Mouse (Mus musculus): ENCODE measurements around the gene Urgcp.
A peak's percentile ranks its signal among the peaks of the same experiment; 100 is the strongest.

Gene Urgcp

GRCm38 (mm10) chr11:5785732-5786131 is 23.6 kb upstream of the Urgcp start:
- DNase-seq (ENCODE audit: low read depth, low spot score), result no peak

GRCm38 (mm10) chr11:5782199-5782944 is 20.2 kb upstream of the Urgcp start:
- no peak for DNase-seq (ENCODE audit: low read depth, low spot score)

DNA sequence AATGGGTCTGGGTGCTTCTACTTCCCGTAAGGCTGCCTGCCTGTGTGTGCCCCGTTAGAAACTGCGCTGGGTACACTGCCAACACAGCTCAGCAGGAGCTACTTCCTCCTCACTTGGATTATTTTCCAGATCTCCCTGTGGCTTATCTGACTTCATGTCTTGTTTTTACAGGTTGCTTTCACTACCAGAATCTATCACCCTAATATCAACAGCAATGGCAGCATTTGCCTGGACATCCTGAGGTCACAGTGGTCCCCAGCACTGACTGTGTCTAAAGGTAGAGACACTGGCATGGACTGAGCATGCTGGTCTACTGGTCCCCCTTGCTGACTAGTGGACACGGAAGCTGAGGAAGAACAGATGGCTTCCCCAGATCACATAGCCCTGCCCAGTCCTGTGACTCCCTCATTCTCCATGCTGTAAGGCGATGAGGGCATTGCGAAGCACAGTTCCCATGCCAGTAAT is 17.9 kb upstream of the Urgcp start:
- DNase-seq (ENCODE audit: low read depth, low spot score), result no peak

DNA sequence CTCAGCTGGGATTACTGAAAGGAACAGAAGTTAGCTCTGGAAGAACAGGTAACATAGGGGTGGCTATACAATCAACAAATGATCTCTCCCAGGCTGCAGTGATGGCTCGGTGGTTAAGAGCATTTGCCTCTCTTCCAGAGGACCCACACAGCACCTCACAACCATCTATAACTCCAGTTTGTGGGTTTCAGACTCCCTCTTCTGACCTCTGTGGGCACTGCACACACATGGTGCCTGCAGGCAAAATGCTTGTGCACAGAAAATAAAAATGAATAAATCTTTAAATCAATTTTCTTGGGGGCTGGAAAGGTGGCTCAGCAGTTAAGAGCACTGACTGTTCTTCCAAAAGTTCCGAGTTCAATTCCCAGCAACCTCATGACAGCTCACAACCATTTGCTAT is 16.3 kb upstream of the Urgcp start:
- no peak for DNase-seq (ENCODE audit: low read depth, low spot score)

DNA sequence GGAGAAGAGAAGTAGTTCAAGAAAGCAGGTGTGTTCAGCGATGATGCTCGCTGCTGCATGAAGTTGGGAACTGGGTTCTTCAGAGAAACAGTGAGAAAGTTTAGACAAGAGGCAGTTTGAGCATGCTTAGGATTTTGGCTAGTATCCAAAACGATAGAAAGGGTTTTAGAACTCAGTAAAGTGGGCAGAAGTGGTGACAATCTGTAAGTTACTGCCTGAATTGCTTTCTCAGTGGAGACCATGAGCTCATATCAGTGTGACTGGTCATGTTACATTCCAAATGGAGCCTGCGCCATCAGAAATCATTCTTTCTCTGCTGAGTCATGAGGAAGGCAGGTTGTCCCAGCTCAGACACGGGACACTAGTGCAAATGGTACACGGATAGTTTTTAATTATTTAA is 3.8 kb upstream of the Urgcp start:
- DNase-seq (ENCODE audit: low read depth, low spot score), result no peak

GRCm38 (mm10) chr11:5762633-5762982 is 432 bp upstream of the Urgcp start:
- DNase-seq (ENCODE audit: low read depth, low spot score), result no peak

DNA sequence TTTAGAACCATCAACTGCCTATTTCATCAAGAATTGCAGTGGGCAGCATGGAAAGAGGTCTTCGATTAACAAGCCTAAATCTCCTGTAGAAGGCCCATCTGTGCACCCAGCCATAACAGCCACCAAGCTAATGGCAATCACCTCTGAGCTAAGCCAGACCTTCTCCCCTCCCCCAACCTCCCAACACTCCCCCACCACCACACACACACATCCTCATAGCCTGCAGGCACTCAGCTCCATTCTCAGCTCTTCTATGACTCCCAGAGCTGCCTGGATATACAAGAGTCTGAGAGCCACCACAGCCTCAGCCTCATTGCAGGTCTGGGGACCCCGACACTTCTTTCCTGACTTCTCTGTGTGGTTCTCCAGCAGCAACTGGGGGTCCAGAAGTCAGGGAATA is 8.4 kb downstream of the Urgcp start:
- DNase-seq (ENCODE audit: low read depth, low spot score), result no peak

DNA sequence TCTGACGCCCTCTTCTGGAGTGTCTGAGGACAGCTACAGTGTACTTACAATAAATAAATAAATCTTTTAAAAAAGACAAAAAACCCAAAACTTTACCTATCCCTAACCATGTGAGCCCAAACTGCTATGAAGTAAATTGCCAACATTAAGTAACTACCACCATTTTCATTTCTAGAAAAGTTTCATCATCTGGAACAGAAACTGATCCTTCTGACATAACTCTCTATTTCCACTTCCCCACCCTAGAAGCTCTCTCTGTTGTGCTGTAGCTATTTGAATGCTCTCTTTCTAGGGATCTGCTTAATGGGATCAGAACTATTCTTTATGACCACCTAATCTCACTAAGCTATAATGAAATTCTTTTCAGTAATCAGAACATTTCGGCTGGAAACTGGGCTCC is 17.2 kb downstream of the Urgcp start:
- DNase-seq (ENCODE audit: low read depth, low spot score), result no peak

GRCm38 (mm10) chr11:5742106-5742505 is 20.1 kb downstream of the Urgcp start:
- DNase-seq (ENCODE audit: low read depth, low spot score), result no peak

GRCm38 (mm10) chr11:5740965-5741627 is 21.1 kb downstream of the Urgcp start:
- DNase-seq (ENCODE audit: low read depth, low spot score), result peak; percentile 71

DNA sequence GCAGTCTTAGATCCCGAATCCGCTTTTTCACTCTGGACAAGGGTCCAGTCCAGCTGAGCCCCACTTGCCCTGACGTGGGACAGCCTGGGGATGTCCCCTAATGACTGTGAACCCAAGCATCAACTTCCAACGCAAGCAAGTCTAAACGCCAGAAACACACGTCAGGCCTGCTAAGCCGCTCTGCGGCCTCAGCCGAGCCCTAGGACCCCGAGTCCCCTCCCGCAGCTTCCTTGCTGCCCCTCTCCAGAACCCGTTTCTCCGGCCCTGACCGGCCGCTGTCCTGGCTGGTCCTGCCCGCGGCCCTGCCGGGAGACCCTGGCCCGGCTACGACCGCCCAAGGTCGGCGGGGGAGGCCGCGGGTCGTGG is 21.6 kb downstream of the Urgcp start:
- DNase-seq (ENCODE audit: low read depth, low spot score), result no peak

GRCm38 (mm10) chr11:5739846-5740245 is 22.3 kb downstream of the Urgcp start:
- no peak for DNase-seq (ENCODE audit: low read depth, low spot score)

DNA sequence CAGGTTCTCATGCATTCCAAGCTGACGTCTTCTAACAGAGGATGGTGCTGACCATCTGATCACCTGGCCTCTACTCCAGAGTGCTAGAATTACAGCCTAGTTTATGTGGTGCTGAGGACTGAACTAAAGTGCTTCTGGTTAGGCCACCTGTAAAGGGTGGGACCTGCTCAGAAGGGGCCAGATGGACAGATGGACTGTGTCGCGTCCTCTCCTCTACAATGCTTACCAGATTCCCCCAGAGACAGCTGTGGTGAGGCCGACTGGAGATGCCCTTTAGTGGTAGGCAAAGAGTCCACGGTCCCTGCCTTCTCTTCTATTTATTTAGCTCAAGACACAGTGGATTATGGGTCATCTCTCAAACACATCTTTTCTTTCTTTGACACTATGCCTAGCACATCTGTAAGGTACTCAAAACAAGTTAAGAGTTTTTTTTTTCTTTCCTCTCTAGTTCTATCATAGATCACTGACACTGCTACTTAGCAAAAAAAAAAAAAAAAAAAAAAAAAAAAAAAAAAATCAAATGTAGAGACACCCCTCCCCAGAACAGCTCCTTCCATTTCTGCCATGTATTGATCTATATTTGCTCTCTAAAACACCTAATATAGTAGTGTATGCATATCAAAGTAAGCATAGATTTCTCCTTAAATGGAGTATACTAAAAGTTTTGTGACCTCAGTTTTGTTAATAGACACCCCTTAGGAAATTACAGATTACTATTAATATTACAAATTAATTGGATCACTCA is 23.1 kb downstream of the Urgcp start:
- no peak for DNase-seq (ENCODE audit: low read depth, low spot score)

GRCm38 (mm10) chr11:5737137-5737536 is 25.0 kb downstream of the Urgcp start:
- no peak for DNase-seq (ENCODE audit: low read depth, low spot score)

DNA sequence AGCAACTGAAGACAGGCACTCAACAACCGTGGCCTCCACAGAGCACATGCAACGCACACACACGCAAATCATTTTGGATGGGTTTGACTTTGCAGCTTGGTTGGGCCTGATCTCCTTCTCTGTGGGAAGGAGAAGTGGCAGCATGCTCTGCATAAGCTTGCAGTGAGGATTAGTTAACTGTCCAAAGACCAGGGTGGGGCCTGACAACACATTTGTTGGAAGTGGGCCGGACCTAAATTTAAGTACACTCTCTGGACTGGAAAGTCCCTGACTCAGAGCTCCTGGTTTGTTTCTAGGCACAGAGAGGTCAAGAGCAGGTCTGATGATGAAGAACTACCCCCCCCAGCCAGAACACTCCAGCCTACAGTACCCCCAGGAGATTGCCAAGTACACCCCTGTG is 27.9 kb downstream of the Urgcp start:
- no peak for DNase-seq (ENCODE audit: low read depth, low spot score)

DNA sequence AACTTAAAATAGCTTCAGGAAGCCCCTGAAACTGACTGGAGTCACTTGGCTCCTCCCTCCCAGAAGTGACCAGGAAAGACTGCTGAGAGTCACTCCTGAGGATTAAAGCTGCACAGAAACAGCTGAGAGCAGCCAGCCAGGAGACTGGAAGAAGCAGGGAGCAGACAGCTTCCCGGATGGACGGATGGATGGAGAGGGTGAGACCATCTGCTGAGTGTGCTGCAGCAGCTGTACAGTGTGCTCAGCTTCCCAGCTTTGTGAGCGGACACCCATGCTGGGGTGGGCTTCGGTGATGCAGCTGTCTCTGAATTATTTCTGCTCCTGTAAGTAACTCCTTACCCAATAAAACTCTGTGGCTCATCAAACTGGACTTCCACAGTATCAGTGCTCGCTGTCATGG is 29.8 kb downstream of the Urgcp start:
- no peak for DNase-seq (ENCODE audit: low read depth, low spot score)

DNA sequence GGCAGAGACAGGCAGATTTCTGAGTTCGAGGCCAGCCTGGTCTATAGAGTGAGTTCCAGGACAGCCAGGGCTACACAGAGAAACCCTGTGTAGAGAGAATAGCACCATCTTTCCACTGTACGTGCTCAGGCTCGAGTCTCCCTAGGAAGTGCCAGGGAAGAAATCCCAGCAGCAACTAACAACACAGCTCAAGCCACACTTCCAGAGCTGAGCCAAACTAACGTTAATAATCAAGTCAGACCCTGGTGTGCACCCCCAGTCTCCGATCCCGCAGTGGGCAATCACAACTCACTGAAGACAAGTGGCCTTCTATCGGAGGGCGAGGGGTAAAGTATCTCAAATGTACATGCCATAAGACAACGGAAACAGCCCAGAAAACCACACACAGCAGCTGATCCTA is 32.6 kb downstream of the Urgcp start:
- no peak for DNase-seq (ENCODE audit: low read depth, low spot score)

GRCm38 (mm10) chr11:5718611-5719354 is 43.4 kb downstream of the Urgcp start:
- no peak for DNase-seq (ENCODE audit: low read depth, low spot score)

DNA sequence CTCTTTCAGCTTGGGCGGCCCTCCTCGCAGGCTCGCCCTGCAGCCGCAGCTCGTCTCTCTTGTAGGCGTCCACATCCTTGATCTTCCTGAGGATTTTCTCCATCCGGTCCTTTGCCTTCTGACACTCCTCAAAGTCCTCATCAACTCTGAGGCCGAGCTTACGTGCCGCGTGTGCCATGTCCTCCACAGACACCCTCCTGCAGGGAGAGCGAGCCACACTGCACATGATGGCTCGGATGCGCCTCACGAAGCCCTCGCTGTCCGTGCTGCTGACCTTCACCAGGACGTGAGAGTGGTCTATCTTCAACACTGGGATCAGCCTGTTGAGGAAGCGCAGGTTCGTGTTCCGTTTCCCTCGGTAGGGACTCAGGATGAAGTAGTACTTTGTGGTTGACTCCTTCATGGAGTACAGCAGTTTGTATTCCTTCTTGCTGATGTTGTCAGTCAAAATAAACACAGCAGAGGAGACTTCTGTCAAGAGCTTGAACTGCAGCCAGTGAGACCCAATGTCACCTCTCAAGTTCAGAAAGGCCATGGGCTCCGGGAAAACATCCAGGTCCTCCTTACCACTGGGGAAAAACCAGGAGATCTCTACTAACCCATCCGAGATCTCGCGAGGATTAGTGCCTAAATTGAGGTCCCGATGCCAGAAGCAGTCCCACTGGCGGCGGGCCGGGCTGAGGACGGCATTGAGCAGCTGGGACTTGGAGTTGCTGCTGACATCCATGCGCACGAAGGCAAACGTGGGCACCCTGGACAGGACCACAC is 45.1 kb downstream of the Urgcp start:
- DNase-seq (ENCODE audit: low read depth, low spot score), result no peak

- DNase-seq (ENCODE audit: low read depth, low spot score), result no peak
Measured at GRCm38 (mm10) chr11:5716246-5716645, 45.9 kb downstream of the Urgcp start.

DNA sequence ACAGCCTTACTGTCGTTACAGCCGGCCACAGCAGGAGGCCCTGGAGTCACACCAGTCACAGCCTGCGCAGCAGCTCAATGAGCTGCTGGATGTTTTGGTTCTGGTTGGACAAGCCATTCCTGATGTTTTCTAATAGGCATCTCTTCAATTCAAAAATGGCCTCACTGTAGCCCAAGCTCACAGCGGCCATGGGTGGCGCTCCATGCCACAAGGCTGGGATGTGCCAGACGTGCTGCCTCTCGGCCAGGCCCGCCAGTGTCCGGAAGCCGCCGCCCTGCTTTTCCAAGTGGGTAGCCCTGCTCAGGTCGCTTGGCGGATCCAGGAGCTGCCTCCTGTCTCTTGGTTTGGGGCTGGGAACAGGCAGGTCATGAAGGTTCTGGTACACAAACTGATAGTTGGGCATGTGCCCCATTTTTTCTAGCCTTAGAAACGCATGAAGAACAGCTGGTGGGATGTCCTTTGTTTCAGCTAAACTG is 46.5 kb downstream of the Urgcp start, which contains the start of gene Mrps24:
Gene Mrps24 (minus strand): TSS at position 51 of the 476 bp plus-strand sequence.
- DNase-seq (ENCODE audit: low read depth, low spot score), result no peak
